Mouse (Mus musculus) midbrain, embryonic 10.5 days (tissue): ENCODE data around the gene Pkn1. TPM values are rescaled to one million over a fixed set of nuclear protein-coding genes. Genes with fewer than 3 reads are reported as not detected.

ENCODE experiments used
- DNase-seq: peaks from one replicate; pipeline ENCODE4 v3.0.0-alpha.2; 2017; ENCODE audit warnings: low spot score
- H3K27ac ChIP-seq: fragments of 300-500 bp; sonication (generic); replicated peaks from 2 replicates; pipeline ENCODE4 v1.5.1; 2016; ENCODE audit warnings: mild to moderate bottlenecking
- H3K27me3 ChIP-seq: fragments of 300-500 bp; sonication (generic); 2 replicates; pipeline ENCODE4 v1.6.1; 2016; ENCODE audit warnings: low read depth, mild to moderate bottlenecking; ENCODE audit not compliant: poor library complexity, severe bottlenecking
- H3K36me3 ChIP-seq: fragments of 300-500 bp; sonication (generic); 2 replicates; pipeline ENCODE4 v1.6.1; 2016; ENCODE audit warnings: mild to moderate bottlenecking, moderate library complexity
- H3K4me1 ChIP-seq: fragments of 300-500 bp; sonication (generic); 2 replicates; pipeline ENCODE4 v1.6.1; 2016
- H3K4me3 ChIP-seq: fragments of 300-500 bp; sonication (generic); 2 replicates; pipeline ENCODE4 v1.5.1; 2016; ENCODE audit warnings: mild to moderate bottlenecking, moderate library complexity
- H3K9me3 ChIP-seq: fragments of 300-500 bp; sonication (generic); replicated peaks from 2 replicates; pipeline ENCODE4 v1.6.1; 2016; ENCODE audit warnings: mild to moderate bottlenecking
- WGBS: fragments of 180-500 bp; shearing (Covaris S2); methylation state at CpG from one replicate; pipeline ENCODE4 v1.1.7; 2016; 5-methylcytosine and 5-hydroxymethylcytosine counted together
- polyA plus RNA-seq: library from polyadenylated mRNA; unstranded; fragments of >200 nt; fragmentation: Nextera tagmentation; extraction: Ambion mirVana; gene quantifications from 2 replicates; pipeline ENCODE4 v1.2.1, GENCODE M21; 2016

Gene Pkn1
- polyA plus RNA-seq, 1 experiment from 2014 or later, result 22.8 TPM

GRCm38 (mm10) chr8:83719048-83719447 is 20.1 kb upstream of the Pkn1 start:
- H3K4me1 ChIP-seq, result peaks cover 17% of the 10 kb centered on the region
- no peak for DNase-seq
- no peak overlapping the region for H3K4me3 ChIP-seq
- H3K36me3 ChIP-seq, result peaks cover 52% of the 10 kb centered on the region
- WGBS, result 85% methylated on average over 2 of the region's 2 CpGs
- no peaks in the 10 kb centered on the region for H3K9me3 ChIP-seq
- H3K27ac ChIP-seq, result no peak overlapping the region
- H3K27me3 ChIP-seq, result no peaks in the 10 kb centered on the region

- Histone ChIP-seq H3K27ac (no peak overlapping the region), H3K4me3 (peak overlapping the region; percentile 78), H3K9me3 (no peaks in the 10 kb centered on the region), H3K36me3 (peaks cover 27% of the 10 kb centered on the region), H3K4me1 (peaks cover 17% of the 10 kb centered on the region), H3K27me3 (no peaks in the 10 kb centered on the region)
- DNase-seq, result no peak
- WGBS, result 81% methylated on average over 2 of the region's 2 CpGs
These were observed 17.6 kb upstream of the Pkn1 start for GRCm38 (mm10) chr8:83716563-83716962.

DNA sequence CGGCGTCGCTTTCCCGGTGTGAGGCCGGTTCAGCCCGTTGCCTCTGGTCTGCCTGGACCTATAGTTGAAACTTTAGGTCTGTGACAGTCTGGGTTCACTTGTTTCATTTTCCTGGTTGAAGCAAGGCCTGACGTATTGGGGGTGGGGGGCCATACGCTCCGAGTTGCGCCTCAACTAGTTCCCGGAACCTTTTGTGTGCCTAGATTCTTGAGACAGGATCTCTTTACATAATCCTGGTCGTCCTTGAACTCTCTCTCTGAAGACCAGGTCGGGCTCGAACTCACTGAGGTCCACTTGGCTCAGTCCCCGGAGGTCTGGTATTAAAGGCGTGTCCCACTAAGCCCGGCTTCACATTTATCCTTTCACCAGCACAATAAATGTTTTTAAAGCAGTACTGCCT is 16.8 kb upstream of the Pkn1 start:
- Histone ChIP-seq H3K36me3 (peaks cover 19% of the 10 kb centered on the region), H3K27me3 (no peaks in the 10 kb centered on the region), H3K9me3 (no peaks in the 10 kb centered on the region), H3K27ac (peak overlapping the region; percentile 96), H3K4me1 (peaks cover 17% of the 10 kb centered on the region), H3K4me3 (peak overlapping the region; percentile 78)
- 2% methylated on average over 17 of the region's 17 CpGs for WGBS
- no peak for DNase-seq

GRCm38 (mm10) chr8:83715031-83715690 is 16.2 kb upstream of the Pkn1 start, which contains the start of gene Ddx39:
Ddx39 (plus strand) TSS chr8:83715177.
- H3K4me1 ChIP-seq, result peaks cover 17% of the 10 kb centered on the region
- peaks cover 13% of the 10 kb centered on the region for H3K36me3 ChIP-seq
- H3K27me3 ChIP-seq, result no peaks in the 10 kb centered on the region
- H3K9me3 ChIP-seq, result no peaks in the 10 kb centered on the region
- peak within 1 kb of the TSS; percentile 96 for H3K27ac ChIP-seq
- peak; percentile 93 for DNase-seq
- peak within 1 kb of the TSS; percentile 78 for H3K4me3 ChIP-seq
- WGBS, result under 1% methylated on average over 63 of the region's 63 CpGs

- 17% methylated on average over 8 of the region's 8 CpGs for WGBS
- H3K4me3 ChIP-seq, result peak overlapping the region; percentile 78
- H3K4me1 ChIP-seq, result peaks cover 17% of the 10 kb centered on the region
- no peaks in the 10 kb centered on the region for H3K27me3 ChIP-seq
- no peaks in the 10 kb centered on the region for H3K9me3 ChIP-seq
- DNase-seq, result no peak
- H3K36me3 ChIP-seq, result peaks cover 8% of the 10 kb centered on the region
- H3K27ac ChIP-seq, result peak overlapping the region; percentile 96
These were observed 15.7 kb upstream of the Pkn1 start for GRCm38 (mm10) chr8:83714676-83715030.

GRCm38 (mm10) chr8:83707554-83707953 is 8.6 kb upstream of the Pkn1 start:
- Histone ChIP-seq H3K27me3 (no peaks in the 10 kb centered on the region), H3K9me3 (no peaks in the 10 kb centered on the region), H3K27ac (no peak overlapping the region), H3K4me3 (no peak overlapping the region), H3K36me3 (no peaks in the 10 kb centered on the region), H3K4me1 (no peaks in the 10 kb centered on the region)
- no peak for DNase-seq
- WGBS, result 80% methylated on average over 8 of the region's 8 CpGs

DNA sequence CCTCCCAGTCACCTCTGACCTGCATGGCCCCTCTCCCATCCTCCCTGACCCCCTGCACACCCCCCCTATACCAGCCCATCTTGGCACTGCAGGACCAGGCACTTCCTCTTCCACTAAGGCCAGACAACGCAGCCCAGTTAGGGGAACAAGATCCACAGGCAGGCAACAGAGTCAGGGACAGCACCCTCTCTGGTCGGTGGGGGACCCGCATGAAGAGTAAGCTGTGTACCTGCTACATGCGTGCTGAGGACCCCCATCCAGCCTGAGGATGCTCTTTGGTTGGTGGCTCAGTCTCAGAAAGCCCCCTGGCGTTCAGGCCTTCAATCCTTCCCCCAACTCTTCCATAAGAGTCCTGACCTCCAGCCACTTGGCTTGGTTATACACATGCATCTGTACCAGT is 7.4 kb upstream of the Pkn1 start:
- no peaks in the 10 kb centered on the region for H3K4me1 ChIP-seq
- WGBS, result 57% methylated on average over 5 of the region's 5 CpGs

GRCm38 (mm10) chr8:83703426-83703825 is 4.4 kb upstream of the Pkn1 start:
- Histone ChIP-seq H3K9me3 (no peaks in the 10 kb centered on the region), H3K36me3 (no peaks in the 10 kb centered on the region), H3K4me1 (peaks cover 18% of the 10 kb centered on the region), H3K27me3 (no peaks in the 10 kb centered on the region), H3K4me3 (no peak overlapping the region), H3K27ac (no peak overlapping the region)
- 84% methylated on average over 4 of the region's 4 CpGs for WGBS
- DNase-seq, result no peak

More for the DNA sequence above, 7.4 kb upstream of the Pkn1 start:
- Histone ChIP-seq H3K9me3 (no peaks in the 10 kb centered on the region), H3K27ac (no peak overlapping the region), H3K36me3 (no peaks in the 10 kb centered on the region), H3K27me3 (no peaks in the 10 kb centered on the region), H3K4me3 (no peak overlapping the region)
- no peak for DNase-seq

DNA sequence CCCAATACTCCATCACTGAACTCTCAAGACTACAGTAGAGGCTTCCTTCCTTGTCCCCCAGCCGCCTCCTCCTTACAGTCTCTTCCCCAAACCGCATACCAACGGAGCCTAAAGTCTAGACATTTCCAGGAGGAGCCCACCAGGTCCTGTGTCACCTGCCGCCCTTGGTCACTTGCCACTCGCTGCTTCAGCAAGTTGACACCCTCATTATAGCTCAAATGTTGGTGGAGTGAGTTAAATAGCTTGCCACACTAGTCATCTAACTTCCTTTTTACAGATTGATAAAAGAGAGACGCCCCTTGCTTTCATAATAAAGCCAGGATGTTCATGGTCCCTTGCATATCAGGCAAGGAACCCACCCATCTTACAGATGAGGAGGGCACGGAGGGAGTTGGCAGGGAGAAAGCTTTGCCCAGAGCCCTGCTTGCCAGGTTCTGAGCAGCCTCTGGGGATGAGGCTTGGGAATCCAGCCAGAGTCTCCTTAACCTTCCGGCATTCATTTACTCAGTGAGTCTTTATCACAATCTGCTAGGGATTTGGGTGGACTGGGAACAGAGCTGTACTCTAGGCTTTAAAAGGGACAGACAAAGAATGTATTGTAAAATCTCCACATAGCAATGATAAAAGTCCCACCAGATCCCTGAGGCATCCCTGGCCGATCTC is 1.6 kb upstream of the Pkn1 start:
- Histone ChIP-seq H3K9me3 (no peaks in the 10 kb centered on the region), H3K4me3 (no peak overlapping the region), H3K27ac (no peak overlapping the region), H3K36me3 (no peaks in the 10 kb centered on the region), H3K27me3 (0 out of 2 replicates have a peak, but pooled peaks cover 8% of the 10 kb centered on the region), H3K4me1 (peaks cover 36% of the 10 kb centered on the region)
- WGBS, result 87% methylated on average over 9 of the region's 9 CpGs
- DNase-seq, result no peak

GRCm38 (mm10) chr8:83699566-83699965 is 587 bp upstream of the Pkn1 start:
- H3K27me3 ChIP-seq, result 0 out of 2 replicates have a peak, but pooled peaks cover 8% of the 10 kb centered on the region
- peaks cover 36% of the 10 kb centered on the region for H3K4me1 ChIP-seq
- peak overlapping the region; percentile 89 for H3K4me3 ChIP-seq
- H3K9me3 ChIP-seq, result no peaks in the 10 kb centered on the region
- no peak for DNase-seq
- peak overlapping the region; percentile 94 for H3K27ac ChIP-seq
- 49% methylated on average over 9 of the region's 9 CpGs for WGBS
- H3K36me3 ChIP-seq, result no peaks in the 10 kb centered on the region

DNA sequence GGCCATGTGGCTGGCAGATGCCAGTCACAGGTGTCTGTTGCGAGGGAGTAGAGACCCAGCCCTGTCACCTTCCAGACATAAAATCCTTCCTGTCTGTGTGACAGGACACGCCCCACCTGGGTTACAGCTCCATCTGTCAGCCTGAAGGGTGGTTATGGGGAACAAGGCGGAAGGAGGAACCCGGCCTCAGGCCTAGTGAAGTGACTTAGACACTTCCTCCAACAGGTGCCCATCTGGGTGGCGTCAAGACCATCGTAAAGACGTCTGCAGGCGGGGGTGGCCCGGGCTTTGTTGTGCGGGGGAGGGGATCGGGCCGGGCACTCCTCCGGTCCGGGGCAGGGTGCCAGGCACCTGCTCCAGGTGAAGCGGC is 703 bp downstream of the Pkn1 start:
- no peaks in the 10 kb centered on the region for H3K36me3 ChIP-seq
- H3K4me1 ChIP-seq, result peaks cover 36% of the 10 kb centered on the region
- H3K27ac ChIP-seq, result peak overlapping the region; percentile 94
- WGBS, result 3% methylated on average over 15 of the region's 15 CpGs
- DNase-seq, result no peak
- H3K4me3 ChIP-seq, result peak overlapping the region; percentile 89
- 0 out of 2 replicates have a peak, but pooled peaks cover 8% of the 10 kb centered on the region for H3K27me3 ChIP-seq
- no peaks in the 10 kb centered on the region for H3K9me3 ChIP-seq

- WGBS, result 61% methylated on average over 19 of the region's 19 CpGs
- no peak for DNase-seq
- H3K4me1 ChIP-seq, result peaks cover 36% of the 10 kb centered on the region
- H3K4me3 ChIP-seq, result peak overlapping the region; percentile 89
- H3K9me3 ChIP-seq, result no peaks in the 10 kb centered on the region
- H3K36me3 ChIP-seq, result peaks cover 3% of the 10 kb centered on the region
- peak overlapping the region; percentile 94; the same call in 1 of the 2 replicates for H3K27ac ChIP-seq
- 0 out of 2 replicates have a peak, but pooled peaks cover 8% of the 10 kb centered on the region for H3K27me3 ChIP-seq
These were observed 1.4 kb downstream of the Pkn1 start for GRCm38 (mm10) chr8:83697374-83698220.
